Mouse (Mus musculus) G1E (cell line): ENCODE data around the gene Sost. TPM values are rescaled to one million over a fixed set of nuclear protein-coding genes. Genes with fewer than 3 reads are reported as not detected.

Experiments
- ATAC-seq: 2 replicates; pipeline ENCODE4 v1.8.0; 2016; ENCODE audit warnings: mild to moderate bottlenecking; ENCODE audit not compliant: insufficient number of reproducible peaks, poor library complexity, low FRiP score, severe bottlenecking; ENCODE audit errors: extremely low read depth
- DNase-seq: peaks from one replicate; pipeline ENCODE4 v3.0.0; 2012; ENCODE audit warnings: low spot score
- H3K27me3 ChIP-seq: 2 replicates; pipeline ENCODE4 v1.6.1; 2012; ENCODE audit warnings: mild to moderate bottlenecking, low read length, inconsistent platforms; ENCODE audit not compliant: insufficient read depth
- H3K36me3 ChIP-seq: replicated peaks from 2 replicates; pipeline ENCODE3; 2012; ENCODE audit warnings: mild to moderate bottlenecking, inconsistent platforms
- H3K4me1 ChIP-seq: 2 replicates; pipeline ENCODE4 v1.6.1; 2012; ENCODE audit warnings: low read depth, low read length, inconsistent platforms, mixed read lengths; ENCODE audit not compliant: insufficient read depth
- H3K4me3 ChIP-seq: 2 replicates; pipeline ENCODE4 v1.5.1; 2012; ENCODE audit warnings: low read depth, mild to moderate bottlenecking, inconsistent platforms, low read length, moderate library complexity, mixed read lengths
- H3K9me3 ChIP-seq: replicated peaks from 2 replicates; pipeline ENCODE4 v1.6.1; 2012; ENCODE audit warnings: inconsistent platforms
- CTCF ChIP-seq: IDR thresholded peaks from 2 replicates; pipeline ENCODE4 v1.5.1; 2012; ENCODE audit warnings: low read depth, low read length, inconsistent platforms, mixed read lengths
- GATA1 ChIP-seq: IDR thresholded peaks from 2 replicates; pipeline ENCODE4 v1.6.1; 2012; ENCODE audit warnings: borderline replicate concordance, low read length, inconsistent platforms, mixed read lengths
- GATA2 ChIP-seq: IDR thresholded peaks from 2 replicates; pipeline ENCODE4 v1.6.1; 2012; ENCODE audit warnings: low read depth, low read length, inconsistent platforms, borderline replicate concordance
- POLR2AphosphoS5 ChIP-seq: IDR thresholded peaks from 2 replicates; pipeline ENCODE4 v1.6.1; 2012; ENCODE audit warnings: low read depth, low read length, inconsistent platforms; ENCODE audit not compliant: insufficient replicate concordance
- TAL1 ChIP-seq: conservative IDR thresholded peaks from 2 replicates; pipeline ENCODE4 v1.6.1; 2012; ENCODE audit warnings: low read depth, low read length, inconsistent platforms, mixed read lengths
- polyA plus RNA-seq: library from polyadenylated mRNA; stranded (reverse); fragments of >175 nt; gene quantifications from 2 replicates; pipeline ENCODE4 v1.2.3, GENCODE M21; 2012
- total RNA-seq, 2 experiments: library from RNA; stranded (forward) in 1 of 2; stranded (reverse) in 1 of 2; fragments of 200-1000 nt in 1 of 2; fragments of >200 nt in 1 of 2; fragmentation: Nextera tagmentation in 1 of 2; gene quantifications; 2 replicates each; pipeline ENCODE4 v1.2.3; 2014 to 2017

Gene Sost
- total and polyA plus RNA-seq, 3 experiments: not detected

- Histone ChIP-seq H3K4me1 (no peaks in the 10 kb centered on the region), H3K9me3 (no peaks in the 10 kb centered on the region; the same call in 1 of the 2 replicates), H3K27me3 (peaks cover 24% of the 10 kb centered on the region), H3K36me3 (no peaks in the 10 kb centered on the region), H3K4me3 (no peak overlapping the region)
- ATAC-seq (no peak), DNase-seq (no peak)
- TF ChIP-seq GATA1 (no peak), CTCF (no peak), TAL1 (no peak), GATA2 (no peak), POLR2AphosphoS5 (no peak)
Observed at GRCm38 (mm10) chr11:102008954-102009637, 42.3 kb upstream of the Sost start.

GRCm38 (mm10) chr11:102008372-102008771, 41.6 kb upstream of the Sost start:
- TF ChIP-seq POLR2AphosphoS5: no peak
- ATAC-seq (no peak), DNase-seq (no peak)
- H3K4me3 ChIP-seq: no peak overlapping the region
- H3K9me3 ChIP-seq: no peaks in the 10 kb centered on the region; the same call in 1 of the 2 replicates
- no peaks in the 10 kb centered on the region for H3K4me1 ChIP-seq
- no peaks in the 10 kb centered on the region for H3K36me3 ChIP-seq
- peaks cover 22% of the 10 kb centered on the region for H3K27me3 ChIP-seq

- no peaks in the 10 kb centered on the region; the same call in 1 of the 2 replicates for H3K9me3 ChIP-seq
- no peaks in the 10 kb centered on the region for H3K36me3 ChIP-seq
- DNase-seq (no peak), ATAC-seq (no peak)
- no peaks in the 10 kb centered on the region for H3K4me1 ChIP-seq
- H3K27me3 ChIP-seq: peaks cover 27% of the 10 kb centered on the region
- no peak overlapping the region for H3K4me3 ChIP-seq
- TF ChIP-seq TAL1: no peak
- no peak for TF ChIP-seq GATA2
- TF ChIP-seq GATA1: no peak
- TF ChIP-seq CTCF: no peak
- no peak for TF ChIP-seq POLR2AphosphoS5
Observed at GRCm38 (mm10) chr11:102006688-102007087, 39.9 kb upstream of the Sost start.

GRCm38 (mm10) chr11:102006271-102006670, 39.5 kb upstream of the Sost start:
- Histone ChIP-seq H3K36me3 (no peaks in the 10 kb centered on the region), H3K4me3 (no peak overlapping the region), H3K9me3 (no peaks in the 10 kb centered on the region; the same call in 1 of the 2 replicates), H3K4me1 (no peaks in the 10 kb centered on the region), H3K27me3 (peaks cover 27% of the 10 kb centered on the region)
- ATAC-seq (no peak), DNase-seq (no peak)
- no peak for TF ChIP-seq GATA2
- TF ChIP-seq CTCF: no peak
- TF ChIP-seq POLR2AphosphoS5: no peak
- TF ChIP-seq TAL1: no peak
- TF ChIP-seq GATA1: no peak

- H3K27me3 ChIP-seq: peaks cover 27% of the 10 kb centered on the region
- peak; percentile 26; the same call in 1 of the 2 replicates for TF ChIP-seq CTCF
- no peak for TF ChIP-seq POLR2AphosphoS5
Observed at GRCm38 (mm10) chr11:102004251-102004650, 37.4 kb upstream of the Sost start.

GRCm38 (mm10) chr11:101999466-101999865, 32.7 kb upstream of the Sost start:
- DNase-seq (no peak), ATAC-seq (no peak)
- Histone ChIP-seq H3K9me3 (no peaks in the 10 kb centered on the region; the same call in 1 of the 2 replicates), H3K36me3 (no peaks in the 10 kb centered on the region), H3K27me3 (peaks cover 18% of the 10 kb centered on the region), H3K4me1 (no peaks in the 10 kb centered on the region), H3K4me3 (no peak overlapping the region)
- TF ChIP-seq GATA2: no peak
- TF ChIP-seq GATA1: no peak
- no peak for TF ChIP-seq POLR2AphosphoS5
- no peak for TF ChIP-seq CTCF
- TF ChIP-seq TAL1: no peak

More at GRCm38 (mm10) chr11:102004251-102004650, 37.4 kb upstream of the Sost start:
- no peaks in the 10 kb centered on the region for H3K36me3 ChIP-seq
- H3K9me3 ChIP-seq: no peaks in the 10 kb centered on the region; the same call in 1 of the 2 replicates
- no peak overlapping the region for H3K4me3 ChIP-seq
- ATAC-seq: no peak
- no peak for DNase-seq
- H3K4me1 ChIP-seq: no peaks in the 10 kb centered on the region

- ATAC-seq (no peak), DNase-seq (no peak)
- Histone ChIP-seq H3K4me3 (no peak overlapping the region), H3K9me3 (no peaks in the 10 kb centered on the region), H3K4me1 (no peaks in the 10 kb centered on the region), H3K27me3 (peaks cover 18% of the 10 kb centered on the region), H3K36me3 (no peaks in the 10 kb centered on the region)
- no peak for TF ChIP-seq CTCF
- TF ChIP-seq GATA2: no peak
- TF ChIP-seq GATA1: no peak
- TF ChIP-seq TAL1: no peak
- no peak for TF ChIP-seq POLR2AphosphoS5
Observed at GRCm38 (mm10) chr11:101998258-101998657, 31.4 kb upstream of the Sost start.
